Comparison of ENCODE assay signal across 15 mouse cellular contexts in genomic region chr1:37666587-37666986, GRCm38 (mm10). TPM values are rescaled to one million over a fixed set of nuclear protein-coding genes. Genes with fewer than 3 reads are reported as not detected.
DNase-seq lines count a peak whose midpoint lies in the region; ATAC-seq lines count a peak whose summit lies in the region.
"Had no signal": no experiment of that assay in that cellular context is flagged by ENCODE, and none has a peak within 500 bp of the region (broad histone marks: within the 10 kb centered on the region; RNA-seq: fewer than 3 reads in every experiment).

No protein-coding gene starts in this region.

- H3K27me3 ChIP-seq in lung, embryonic 16.5 days (ENCODE audit: control insufficient read depth, insufficient read depth, low read depth, low read length) = no peaks in the 10 kb centered on the region
- H3K27me3 ChIP-seq in forebrain, embryonic 10.5 days (ENCODE audit: poor library complexity, severe bottlenecking) = no peaks in the 10 kb centered on the region
- H3K27me3 ChIP-seq: hindbrain, embryonic 12.5 days; limb, embryonic 13.5 days had no signal

- H3K27ac ChIP-seq in lung, embryonic 16.5 days (ENCODE audit: low read length) = peak overlapping the region; percentile 78
- H3K27ac ChIP-seq in forebrain, embryonic 10.5 days = no peak overlapping the region
- H3K27ac ChIP-seq: hindbrain, embryonic 12.5 days; limb, embryonic 13.5 days had no signal

- no peaks in the 10 kb centered on the region for H3K36me3 ChIP-seq in lung, embryonic 16.5 days (ENCODE audit: control insufficient read depth, insufficient read depth, low read length)
- H3K36me3 ChIP-seq in forebrain, embryonic 10.5 days (replicated peaks) = no peaks in the 10 kb centered on the region
- H3K36me3 ChIP-seq: heart, embryonic 12.5 days; hindbrain, embryonic 12.5 days; limb, embryonic 13.5 days had no signal

- peaks cover 22% of the 10 kb centered on the region for H3K4me1 ChIP-seq in lung, embryonic 16.5 days (replicated peaks; ENCODE audit: control insufficient read depth, insufficient read depth, low read length)
- peaks cover 15% of the 10 kb centered on the region for H3K4me1 ChIP-seq in forebrain, embryonic 10.5 days
- H3K4me1 ChIP-seq: heart, embryonic 12.5 days; hindbrain, embryonic 12.5 days; limb, embryonic 13.5 days had no signal

- ATAC-seq in lung, embryonic 16.5 days (ENCODE audit: low read depth) = peak; percentile 82
- no peak for ATAC-seq in erythroblast, adult 5-6 weeks (replicated peaks; ENCODE audit: low FRiP score, poor library complexity, severe bottlenecking)

- WGBS in lung, embryonic 16.5 days = 21% methylated on average over 10 of the region's 10 CpGs
- 74% methylated on average over 10 of the region's 10 CpGs for WGBS in forebrain, embryonic 10.5 days

- H3K9me3 ChIP-seq in lung, embryonic 16.5 days (ENCODE audit: control insufficient read depth, low read length) = no peaks in the 10 kb centered on the region
- no peaks in the 10 kb centered on the region for H3K9me3 ChIP-seq in forebrain, embryonic 10.5 days
- H3K9me3 ChIP-seq: heart, embryonic 12.5 days; hindbrain, embryonic 12.5 days; limb, embryonic 13.5 days had no signal

- H3K9ac ChIP-seq in lung, embryonic 16.5 days (ENCODE audit: low read length) = peak overlapping the region; percentile 16; the same call in 1 of the 2 replicates
- H3K9ac ChIP-seq: heart, embryonic 12.5 days; hindbrain, embryonic 12.5 days; limb, embryonic 13.5 days had no signal

- peak; percentile 35 for DNase-seq in ovary, postnatal 36 days (ENCODE audit: low spot score)
- DNase-seq in ovary, postnatal 10 days (ENCODE audit: low spot score) = no peak
- peak; percentile 45 to 68 for DNase-seq in kidney, adult 8-10 months
- DNase-seq in urinary bladder, postnatal 36 days (ENCODE audit: low spot score in 2 of 2) = peak; percentile 51 to 64
- DNase-seq in forebrain, embryonic 10.5 days (ENCODE audit: extremely low spot score, low spot score) = no peak
- DNase-seq in gastrocnemius, adult 8-10 months (ENCODE audit: low spot score in 2 of 2) = no peak
- DNase-seq: cerebellum, adult 18-20 months; layer of hippocampus, adult 9-11 months; retina, postnatal 1 day had no signal

- peak overlapping the region; percentile 39 for H3K4me3 ChIP-seq in lung, embryonic 16.5 days (ENCODE audit: low read length)
- H3K4me3 ChIP-seq in forebrain, embryonic 10.5 days = no peak overlapping the region
- H3K4me3 ChIP-seq: heart, embryonic 12.5 days; hindbrain, embryonic 12.5 days; limb, embryonic 13.5 days; myocyte had no signal

- H3K4me2 ChIP-seq in lung, embryonic 16.5 days (ENCODE audit: low read depth, low read length) = peak overlapping the region; percentile 57
- H3K4me2 ChIP-seq: heart, embryonic 12.5 days; hindbrain, embryonic 12.5 days; limb, embryonic 13.5 days had no signal

RNA-seq across cellular contexts. Expression of gene 2010300C02Rik, which starts 53.3 kb away (rescaled TPM):
- polyA plus RNA-seq in lung, embryonic 16.5 days (2015; fragmentation: Nextera tagmentation; extraction: Ambion mirVana) = 12.7 and 13.0 TPM in 2 replicates
- 0.66 and 0.68 TPM in 2 replicates for polyA plus RNA-seq in forebrain, embryonic 10.5 days (2016; fragmentation: Nextera tagmentation; extraction: Ambion mirVana)
- not detected in 2 replicates for total RNA-seq in erythroblast, adult 5-6 weeks (2015; ENCODE audit: low replicate concordance)
- total RNA-seq in erythroblast, adult 5-6 weeks (2017; ENCODE audit: low replicate concordance) = not detected in 2 replicates
- under 1 TPM; 0.18 to 0.67 (median 0.25) TPM for total RNA-seq in gastrocnemius, adult 8-10 months (2022)
- polyA plus RNA-seq: myocyte had no signal

Comparison
In these comparisons a context has a peak if more than half of its experiments do, and no peak if none do; other contexts are left out.
1. DNase-seq: peak in ovary, postnatal 36 days (single experiment), kidney, adult 8-10 months (2 of 2) and urinary bladder, postnatal 36 days (2 of 2); none in ovary, postnatal 10 days (single experiment), forebrain, embryonic 10.5 days (single experiment) and gastrocnemius, adult 8-10 months (0 of 2).